ENCODE assay signal across 8 mouse cellular contexts in genomic region chr9:108661677-108662612, GRCm38 (mm10). TPM values are rescaled to one million over a fixed set of nuclear protein-coding genes. Genes with fewer than 3 reads are reported as not detected.
DNase-seq lines count a peak whose midpoint lies in the region; ATAC-seq and TF ChIP-seq lines count a peak whose summit lies in the region.

Slc25a20 (plus strand) TSS chr9:108662088.

- no peak for TF ChIP-seq CTCF in ES-Bruce4 (IDR thresholded peaks at IDR 0.05; ENCODE audit: low read depth, low read length)
- TF ChIP-seq CTCF in lung, adult 2 months (IDR thresholded peaks at IDR 0.05; ENCODE audit: insufficient read depth, low read length): no peak

- intact Hi-C loops in heart, postnatal 14 days (cut with DNase I): no loop called here

- peaks cover 1% of the 10 kb centered on the region for H3K4me1 ChIP-seq in ES-Bruce4 (ENCODE audit: control insufficient read depth, insufficient read depth, low read length)
- H3K4me1 ChIP-seq in forebrain, embryonic 14.5 days (ENCODE audit: control insufficient read depth, insufficient read depth, low read length): peaks cover 4% of the 10 kb centered on the region; the same call in 1 of the 2 replicates
- peaks cover 3% of the 10 kb centered on the region; the same call in 1 of the 2 replicates for H3K4me1 ChIP-seq in lung, adult 2 months (ENCODE audit: control insufficient read depth, insufficient read depth, low read length)

- ATAC-seq in forebrain, embryonic 14.5 days: peak; percentile 86
- ATAC-seq in neutrophil, adult 5-6 weeks (ENCODE audit: extremely low read depth, insufficient number of reproducible peaks, low FRiP score, poor library complexity, severe bottlenecking): peak; percentile 95

- TF ChIP-seq EP300 in ES-Bruce4 (IDR thresholded peaks at IDR 0.05; ENCODE audit: insufficient read depth, low read depth, low read length): no peak

- H3K4me3 ChIP-seq in ES-Bruce4 (ENCODE audit: low read depth, low read length): peak within 1 kb of the TSS; percentile 91
- H3K4me3 ChIP-seq in forebrain, embryonic 14.5 days (ENCODE audit: low read depth, low read length): peak within 1 kb of the TSS; percentile 62
- H3K4me3 ChIP-seq in lung, adult 2 months (replicated peaks; ENCODE audit: extremely low read depth, low read depth, low read length): peak within 1 kb of the TSS; percentile 78

- peak; percentile 68 for DNase-seq in cerebellum, adult 11 months
- DNase-seq in forebrain, embryonic 14.5 days (ENCODE audit: low spot score): peak; percentile 86
- DNase-seq in heart, postnatal 14 days: peak; percentile 79 to 88
- peak; percentile 52 to 67 for DNase-seq in layer of hippocampus, adult 18-20 months (ENCODE audit: low spot score in 2 of 2)
- DNase-seq in lung, adult 2 months: peak; percentile 87
- peak; percentile 69 to 81 for DNase-seq in thymus, adult 18-20 months

- H3K9me3 ChIP-seq in ES-Bruce4 (replicated peaks; ENCODE audit: control insufficient read depth, insufficient read depth, low read length, poor library complexity, severe bottlenecking): no peaks in the 10 kb centered on the region
- no peaks in the 10 kb centered on the region for H3K9me3 ChIP-seq in forebrain, embryonic 14.5 days (replicated peaks; ENCODE audit: control insufficient read depth, low read length)

- peak; percentile 16 for TF ChIP-seq POLR2A in ES-Bruce4 (IDR thresholded peaks at IDR 0.05; ENCODE audit: insufficient read depth, low read length)
- peak; percentile 49; the same call in 1 of the 2 replicates for TF ChIP-seq POLR2A in lung, adult 2 months (IDR thresholded peaks at IDR 0.05; ENCODE audit: borderline replicate concordance, extremely low read depth, low read depth, low read length)

- WGBS in forebrain, embryonic 14.5 days: 2% methylated on average over 36 of the region's 37 CpGs
- WGBS in lung, adult 2 months: 3% methylated on average over 37 of the region's 37 CpGs

- no peaks in the 10 kb centered on the region for H3K36me3 ChIP-seq in ES-Bruce4 (ENCODE audit: control insufficient read depth, insufficient read depth, low read length, poor library complexity, severe bottlenecking)
- no peaks in the 10 kb centered on the region for H3K36me3 ChIP-seq in forebrain, embryonic 14.5 days (ENCODE audit: control insufficient read depth, insufficient read depth, low read length)

- H3K27ac ChIP-seq in ES-Bruce4 (ENCODE audit: insufficient read depth, low read length): peak within 1 kb of the TSS; percentile 76
- no peak within 1 kb of the TSS for H3K27ac ChIP-seq in forebrain, embryonic 14.5 days (ENCODE audit: low read depth, low read length)

- no peaks in the 10 kb centered on the region for H3K27me3 ChIP-seq in ES-Bruce4 (ENCODE audit: control insufficient read depth, insufficient read depth, low read length, poor library complexity, severe bottlenecking)
- no peaks in the 10 kb centered on the region for H3K27me3 ChIP-seq in forebrain, embryonic 14.5 days (replicated peaks; ENCODE audit: control insufficient read depth, insufficient read depth, low read length)

- H3K4me2 ChIP-seq in forebrain, embryonic 14.5 days (ENCODE audit: low read length): peak within 1 kb of the TSS; percentile 66

- peak within 1 kb of the TSS; percentile 54 for H3K9ac ChIP-seq in ES-Bruce4 (ENCODE audit: low read depth, poor library complexity, severe bottlenecking)
- peak within 1 kb of the TSS; percentile 71 for H3K9ac ChIP-seq in forebrain, embryonic 14.5 days (ENCODE audit: low read length)

RNA-seq across cellular contexts. Expression of gene Slc25a20, which starts in this region (rescaled TPM):
- polyA plus RNA-seq in ES-Bruce4 (2011; ENCODE audit: insufficient read depth, insufficient read length, low read depth, missing spikeins): 30.1 and 35.7 TPM in 2 replicates
- polyA plus RNA-seq in forebrain, embryonic 14.5 days (2014; fragmentation: Nextera tagmentation; extraction: Ambion mirVana): 23.5 and 24.8 TPM in 2 replicates
- 100 to 1,000 TPM; 222 to 228 TPM for total RNA-seq in heart, postnatal 14 days (2021)
- 10 to 100 TPM; 14.4 to 16.7 TPM for total RNA-seq in layer of hippocampus, adult 18-20 months (2021)
- 22.3 and 24.4 TPM in 2 replicates for polyA plus RNA-seq in lung, adult 2 months (2012; rRNA removed)
- 39.0 and 43.9 TPM in 2 replicates for total RNA-seq in neutrophil, adult 5-6 weeks (2017)
